Mouse (Mus musculus): ENCODE results near the gene Tusc2.

Tusc2 gene

DNA sequence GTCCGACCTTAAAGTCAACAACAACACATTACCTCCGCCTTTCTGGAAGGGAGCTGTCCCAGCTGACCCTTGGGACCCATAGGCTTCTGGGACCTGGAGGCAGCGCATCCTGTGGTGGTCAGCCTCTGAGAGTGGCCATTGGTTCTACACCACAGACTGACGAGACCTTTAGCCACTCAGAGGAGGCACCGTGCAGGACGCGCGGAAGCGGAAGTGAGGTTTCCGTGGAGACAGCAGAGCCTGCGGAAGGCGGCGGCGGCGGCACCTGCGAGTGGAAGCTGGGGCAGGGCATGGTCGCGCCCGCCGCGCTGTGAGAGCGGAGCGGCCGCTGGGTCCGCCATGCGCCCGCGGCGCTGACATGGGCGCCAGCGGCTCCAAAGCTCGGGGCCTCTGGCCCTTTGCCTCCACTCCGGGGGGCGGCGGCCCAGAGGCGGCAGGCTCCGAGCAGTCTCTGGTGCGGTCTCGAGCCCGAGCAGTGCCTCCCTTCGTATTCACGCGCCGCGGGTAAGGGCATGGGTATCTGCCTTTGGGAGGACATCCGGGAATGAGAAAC is at the start of gene Tusc2:
Gene Tusc2, plus strand, starts transcription at position 227 of the 553 bp plus-strand sequence.
- DNase-seq = peak; percentile 95

DNA sequence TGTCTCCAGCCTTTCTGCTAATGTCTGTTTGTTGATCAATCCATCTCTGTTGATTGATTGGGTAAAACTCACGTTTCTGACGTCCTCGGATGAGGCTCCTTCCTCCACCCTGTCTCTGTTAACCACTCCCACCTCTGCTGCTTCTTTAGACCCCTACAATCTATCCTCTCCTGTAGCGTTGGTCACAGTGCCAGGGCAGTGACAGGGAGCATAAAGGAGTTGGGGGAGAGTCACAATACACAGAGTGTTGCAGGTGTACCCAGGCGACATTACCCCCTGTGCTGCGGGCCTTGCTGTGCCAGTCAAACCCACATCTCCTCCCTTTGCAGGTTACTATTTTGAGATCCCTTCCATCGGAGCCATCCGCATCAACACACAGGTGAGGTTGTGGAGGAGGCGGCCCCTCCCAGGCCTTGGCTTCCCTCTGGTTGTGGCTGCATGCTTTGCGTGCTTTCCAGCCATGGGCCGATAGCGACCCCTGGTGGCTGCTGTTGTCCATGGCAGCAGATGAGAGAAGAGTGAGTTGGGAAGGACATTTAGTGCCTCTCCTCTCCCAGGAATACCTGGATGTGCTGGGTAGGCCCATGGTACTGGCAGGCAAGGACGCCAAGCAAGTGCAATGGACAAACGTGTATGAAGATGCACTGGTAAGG is 48.6 kb upstream of the Tusc2 start:
- peak; percentile 85 for DNase-seq

DNA sequence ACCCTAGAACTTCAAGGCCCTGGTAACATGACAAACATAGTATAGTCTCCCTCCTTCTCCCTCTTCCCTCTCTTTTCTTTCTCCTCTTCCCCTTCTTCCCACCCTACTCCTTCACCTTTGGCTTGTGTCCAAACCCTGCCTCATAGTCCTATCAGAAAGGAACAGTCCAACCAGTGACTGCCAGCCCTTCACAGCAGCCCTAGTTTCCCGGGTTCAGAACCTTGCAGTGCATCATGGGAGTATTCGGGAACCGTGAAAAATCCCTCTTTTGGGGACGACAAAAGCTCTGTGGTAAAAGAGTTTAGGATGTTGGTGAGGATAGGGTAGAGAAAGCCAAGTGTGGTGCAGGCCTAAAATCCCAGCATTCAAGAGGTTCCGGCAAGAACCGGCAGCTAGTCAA is 42.7 kb upstream of the Tusc2 start:
- no peak for DNase-seq

DNA sequence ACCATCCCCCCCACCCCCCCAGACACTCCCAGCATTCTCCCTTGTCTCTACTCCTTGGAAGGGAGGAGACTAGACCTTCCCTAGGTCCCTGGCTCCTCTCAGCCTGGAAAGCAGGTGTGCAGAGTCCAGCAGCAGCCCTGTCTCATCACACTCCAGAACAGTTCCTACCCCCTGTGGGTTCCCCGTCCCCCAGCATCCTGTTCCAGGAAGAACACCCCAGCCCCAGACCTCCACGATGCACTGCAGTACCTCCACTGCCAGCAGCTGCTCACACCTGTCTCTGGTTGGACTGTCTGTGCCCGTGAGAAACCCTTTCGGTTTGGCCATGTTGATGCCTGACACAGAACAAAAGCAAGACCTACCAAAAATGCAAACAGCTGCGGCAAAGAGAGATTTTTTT is 41.9 kb upstream of the Tusc2 start:
- DNase-seq = no peak

DNA sequence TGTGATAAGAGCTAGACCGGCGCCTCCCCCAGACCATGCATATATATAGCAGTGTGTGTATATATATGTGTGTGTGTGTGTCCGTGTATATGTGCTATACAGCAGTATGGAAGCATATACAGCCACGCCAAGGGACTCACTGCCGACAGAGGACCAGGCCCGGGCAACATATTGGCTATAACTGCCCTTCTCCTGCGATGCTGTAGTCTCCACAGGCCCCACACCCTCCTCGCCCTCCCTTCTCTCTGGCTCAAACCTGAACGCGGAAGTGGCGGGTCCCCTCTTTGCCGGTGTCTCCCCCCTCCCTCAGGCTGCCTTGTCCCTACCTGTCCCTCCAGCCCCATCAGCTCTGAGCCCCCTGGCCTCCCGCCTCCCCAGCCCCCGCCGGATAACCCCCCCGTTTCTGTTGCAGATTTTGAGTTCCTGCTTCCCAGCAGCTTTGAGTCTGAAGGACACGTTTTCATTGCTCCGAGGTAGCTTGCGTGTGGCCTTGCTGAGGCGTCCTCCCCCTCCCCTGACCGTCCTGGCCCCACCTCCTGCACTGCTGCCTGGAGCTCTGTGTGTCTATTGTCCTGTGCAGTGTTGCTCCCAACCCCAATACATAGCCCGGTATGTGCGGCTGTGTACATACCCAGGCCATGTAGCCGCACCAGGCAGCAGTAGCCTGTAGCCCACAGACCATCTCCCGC is 41.2 kb upstream of the Tusc2 start:
- DNase-seq = no peak

DNA sequence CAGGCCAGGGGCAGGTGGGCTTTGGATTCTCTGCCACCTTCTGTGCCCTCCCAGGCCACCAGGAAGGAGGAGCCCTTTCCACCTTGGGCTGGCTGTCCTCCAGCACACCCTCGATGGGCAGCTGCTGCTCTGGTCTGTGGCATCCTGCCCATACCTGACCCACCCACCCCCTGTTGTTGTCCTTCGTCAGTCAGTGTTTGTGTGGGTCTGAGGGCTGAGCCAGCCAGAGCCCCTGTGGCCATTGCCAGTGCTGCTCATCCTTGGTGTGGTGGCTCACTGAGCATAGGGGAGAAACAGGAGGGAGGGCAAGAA is 40.7 kb upstream of the Tusc2 start:
- no peak for DNase-seq

DNA sequence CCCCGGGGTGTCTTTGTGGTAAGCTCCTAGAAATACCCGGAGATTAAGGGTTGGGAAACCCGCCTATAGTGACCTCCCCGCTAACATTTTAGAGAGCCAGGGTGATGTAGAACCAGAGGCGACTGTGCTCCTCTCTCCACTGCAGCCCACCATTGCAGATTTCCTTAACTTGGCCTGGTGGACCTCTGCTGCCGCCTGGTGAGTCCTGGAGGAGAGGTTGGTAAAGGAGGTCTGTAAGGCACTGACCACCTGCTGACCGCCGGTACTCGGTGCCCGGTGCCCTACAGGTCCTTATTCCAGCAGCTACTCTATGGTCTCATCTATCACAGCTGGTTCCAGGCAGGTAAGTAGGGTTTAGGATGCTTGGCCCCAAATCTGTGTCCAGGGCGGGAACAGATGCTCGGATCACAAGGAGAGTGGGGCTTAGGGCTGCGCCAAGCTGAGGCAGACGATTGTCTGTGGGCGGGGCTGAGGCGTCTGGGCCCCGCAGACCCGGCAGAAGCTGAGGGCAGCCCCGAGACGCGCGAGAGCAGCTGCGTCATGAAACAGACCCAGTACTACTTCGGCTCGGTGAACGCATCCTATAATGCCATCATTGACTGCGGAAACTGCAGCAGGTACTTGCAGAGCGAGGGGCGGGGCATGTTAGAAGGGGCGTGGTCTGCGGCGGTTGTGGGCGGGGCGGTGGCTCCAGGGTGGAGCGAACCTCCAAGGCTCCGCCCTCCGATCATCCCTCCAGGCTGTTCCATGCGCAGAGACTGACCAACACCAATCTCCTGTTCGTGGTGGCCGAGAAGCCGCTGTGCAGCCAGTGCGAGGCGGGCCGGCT is 36.6 kb upstream of the Tusc2 start:
- DNase-seq = peak; percentile 56

DNA sequence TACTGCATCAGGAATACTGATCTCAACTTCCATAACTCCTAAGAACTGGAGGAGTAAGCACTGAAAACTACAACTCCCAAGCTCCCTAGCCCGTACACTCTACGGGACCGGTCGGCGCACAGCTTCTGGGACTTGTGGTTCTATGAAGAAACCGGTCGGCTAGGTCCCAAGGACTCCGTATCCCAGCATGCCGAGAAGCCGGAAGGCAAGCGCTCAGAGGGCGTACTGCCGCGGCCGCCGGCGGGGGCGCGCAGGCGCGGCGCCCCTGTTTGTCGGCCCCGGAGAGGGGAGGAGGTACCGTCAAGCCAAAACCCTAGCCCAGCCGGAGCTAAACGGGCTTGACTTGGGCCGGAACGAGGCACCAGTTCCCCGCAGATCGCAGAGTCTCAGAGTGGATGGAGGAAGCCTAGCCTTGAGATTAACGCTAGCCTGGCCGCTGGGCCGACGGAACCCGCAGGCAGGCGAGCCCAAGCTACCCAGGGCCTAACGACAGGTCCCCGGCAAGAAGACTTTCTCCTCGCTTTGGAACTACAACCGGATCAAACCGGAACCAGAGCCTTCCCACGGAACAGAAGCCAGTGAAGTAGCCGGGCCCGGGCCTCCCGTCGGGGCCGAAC is 29.2 kb upstream of the Tusc2 start, which contains the start of gene Tmem115:
Gene Tmem115, plus strand, starts transcription at position 155 of the 617 bp plus-strand sequence.
- DNase-seq = peak; percentile 96

DNA sequence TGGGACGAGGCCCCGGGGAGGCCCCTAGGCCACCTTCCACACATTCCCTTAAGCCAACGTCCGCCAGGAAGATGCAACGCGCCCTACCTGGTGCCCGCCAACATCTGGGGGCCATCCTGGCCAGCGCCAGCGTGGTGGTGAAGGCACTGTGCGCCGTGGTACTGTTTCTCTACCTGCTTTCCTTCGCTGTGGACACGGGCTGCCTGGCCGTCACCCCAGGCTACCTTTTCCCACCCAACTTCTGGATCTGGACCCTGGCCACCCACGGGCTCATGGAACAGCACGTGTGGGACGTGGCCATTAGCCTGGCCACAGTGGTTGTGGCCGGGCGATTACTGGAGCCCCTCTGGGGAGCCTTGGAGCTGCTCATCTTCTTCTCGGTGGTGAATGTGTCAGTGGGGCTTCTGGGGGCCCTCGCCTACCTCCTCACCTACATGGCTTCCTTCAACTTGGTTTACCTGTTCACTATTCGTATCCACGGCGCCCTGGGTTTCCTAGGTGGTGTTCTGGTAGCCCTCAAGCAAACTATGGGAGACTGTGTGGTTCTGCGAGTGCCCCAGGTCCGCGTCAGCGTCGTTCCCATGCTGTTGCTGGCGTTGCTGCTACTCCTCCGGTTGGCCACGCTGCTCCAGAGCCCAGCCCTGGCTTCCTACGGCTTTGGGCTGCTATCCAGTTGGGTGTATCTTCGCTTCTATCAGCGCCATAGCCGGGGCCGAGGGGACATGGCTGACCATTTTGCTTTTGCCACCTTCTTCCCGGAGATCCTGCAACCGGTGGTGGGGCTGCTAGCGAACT is 28.4 kb upstream of the Tusc2 start:
- peak; percentile 66 for DNase-seq

DNA sequence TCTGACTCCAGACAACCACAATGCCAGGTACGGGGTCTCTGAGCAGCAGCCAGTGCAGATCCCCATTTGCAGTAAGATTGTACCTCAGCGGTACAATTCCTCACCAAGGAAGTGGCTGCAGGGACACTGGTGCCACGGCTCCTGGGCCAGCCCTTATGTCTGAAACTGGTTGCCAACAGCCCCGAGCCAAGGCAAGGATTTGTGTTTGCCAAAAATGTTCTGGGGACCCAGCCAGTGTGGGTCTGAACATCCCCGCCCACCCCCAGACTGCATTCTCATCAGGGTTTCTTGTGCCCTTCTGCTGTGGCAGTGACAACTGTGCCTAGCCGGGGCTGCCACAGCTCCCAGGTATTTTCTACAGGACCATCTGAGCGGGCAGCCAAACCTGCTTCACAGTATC is 24.8 kb upstream of the Tusc2 start:
- DNase-seq = peak; percentile 67

DNA sequence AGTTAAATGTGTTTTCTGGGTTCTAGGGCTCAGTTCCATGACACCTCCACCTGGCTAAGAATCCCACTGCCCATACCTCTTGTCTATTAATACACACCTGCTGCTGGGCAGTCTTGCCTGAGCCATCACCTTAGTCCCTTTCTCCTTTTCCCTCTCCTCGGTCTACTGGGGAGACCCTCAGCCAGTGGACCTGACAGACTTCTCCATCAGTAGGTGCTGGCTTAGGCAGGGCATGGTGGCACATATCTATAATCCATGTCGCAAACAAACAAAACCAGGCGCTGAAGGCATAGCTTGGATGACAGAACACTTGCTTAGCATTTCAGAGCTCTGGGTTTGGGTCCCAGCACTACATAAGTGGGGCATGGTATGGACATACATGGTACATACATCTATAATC is 24.3 kb upstream of the Tusc2 start:
- no peak for DNase-seq

DNA sequence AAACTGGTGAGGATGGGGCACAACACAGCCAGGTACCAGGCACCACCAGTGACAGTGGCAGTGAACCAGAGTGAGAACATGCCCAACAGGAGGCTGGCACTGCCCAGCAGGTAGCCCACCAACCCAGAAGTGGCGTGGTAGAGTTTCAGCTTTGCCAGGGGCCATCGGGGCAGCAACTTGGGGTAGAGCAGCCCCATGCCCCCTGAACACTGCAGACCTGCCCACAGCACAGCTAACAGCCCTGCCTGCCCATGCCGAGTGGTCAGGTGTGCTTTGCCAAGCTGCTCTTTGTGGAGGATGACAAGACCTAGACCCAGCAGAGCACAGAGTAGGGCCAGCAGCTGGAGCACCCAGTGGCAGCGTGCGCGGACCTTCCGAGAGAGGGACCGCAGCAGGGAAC is 23.1 kb upstream of the Tusc2 start:
- peak; percentile 62 for DNase-seq

DNA sequence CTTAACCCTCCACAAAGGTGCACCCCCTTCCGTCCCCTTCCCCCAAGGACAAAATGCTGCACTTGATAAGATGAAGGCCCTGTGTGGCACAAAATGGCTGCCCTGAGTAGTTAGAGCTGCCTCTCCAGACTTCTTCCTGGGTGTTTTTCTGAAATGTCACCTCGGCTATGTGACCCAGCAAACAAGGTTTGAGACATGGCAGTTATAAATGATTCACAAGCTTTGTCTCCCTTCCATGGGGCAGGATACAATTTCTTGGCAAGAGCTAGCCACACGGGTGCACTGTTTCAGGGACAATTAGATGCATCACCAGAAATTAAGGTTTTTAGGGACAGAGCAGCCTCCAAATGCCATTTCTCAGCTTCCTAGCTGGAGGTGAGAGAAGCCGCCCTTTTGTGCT is 22.6 kb upstream of the Tusc2 start:
- DNase-seq = peak; percentile 39

DNA sequence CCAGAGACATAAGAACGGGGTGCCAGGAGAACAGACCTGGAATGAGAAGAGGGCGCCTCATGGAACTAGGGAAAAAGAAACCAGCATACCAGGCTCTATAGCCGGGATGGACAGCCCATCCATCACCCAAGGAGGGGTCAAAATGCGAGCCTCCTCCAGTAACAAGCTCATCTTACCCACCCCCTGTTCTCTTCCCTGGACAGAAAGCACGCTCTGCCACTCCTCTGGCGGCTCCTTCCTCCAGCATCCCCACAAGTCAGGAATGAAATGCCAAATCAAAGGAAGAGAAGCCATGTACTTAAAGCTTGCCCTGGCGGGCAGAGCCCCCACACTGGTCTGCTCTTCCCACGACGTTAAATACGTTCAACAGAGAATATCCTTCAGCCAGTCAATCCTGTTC is 22.1 kb upstream of the Tusc2 start:
- no peak for DNase-seq

DNA sequence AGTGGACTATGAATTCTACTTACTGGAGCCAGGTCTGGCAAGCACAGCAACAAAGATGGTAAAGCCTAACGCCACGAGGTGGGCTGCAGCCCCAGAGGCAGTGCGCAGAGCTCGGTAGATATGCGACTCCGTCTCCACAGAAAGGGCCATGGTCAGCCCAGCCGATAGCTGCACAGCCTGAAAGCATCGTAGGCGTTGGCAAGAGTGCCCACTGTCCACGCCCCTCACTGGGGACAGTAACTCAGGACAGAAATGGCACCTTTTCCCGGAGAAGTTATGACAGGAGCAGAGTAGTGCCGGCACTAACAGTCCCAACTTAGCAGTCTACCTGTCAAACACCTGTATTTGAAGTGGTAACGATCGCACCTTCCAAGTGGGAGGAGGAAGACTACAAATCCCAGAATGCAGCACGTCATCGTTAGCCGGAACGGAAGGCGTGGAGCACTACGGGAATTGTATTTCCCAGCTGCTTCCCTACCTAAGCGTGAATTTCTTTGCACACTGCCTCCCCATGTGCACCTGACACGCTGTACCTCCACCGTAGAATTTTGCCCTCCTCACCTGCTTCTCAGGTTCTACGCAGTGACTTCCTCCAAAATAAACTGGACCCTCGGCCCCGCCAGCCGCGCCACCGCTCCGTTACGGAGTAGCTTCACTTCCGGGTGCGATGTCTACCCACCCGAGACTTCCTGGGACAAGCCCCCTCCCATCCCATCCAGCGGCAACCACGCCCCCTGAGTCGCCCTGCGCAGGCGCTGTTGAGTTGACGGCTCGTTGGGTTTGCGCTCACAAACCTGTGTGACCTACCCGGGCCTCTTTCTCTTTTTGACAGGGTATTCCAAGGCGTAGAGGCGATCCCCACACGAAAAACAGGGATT is 21.3 kb upstream of the Tusc2 start, which contains the start of the genes Cyb561d2 and Nprl2:
Gene Cyb561d2, minus strand, starts transcription at position 720 of the 878 bp plus-strand sequence.
Gene Nprl2, plus strand, starts transcription at position 753 of the 878 bp plus-strand sequence.
- peak; percentile 93 for DNase-seq

DNA sequence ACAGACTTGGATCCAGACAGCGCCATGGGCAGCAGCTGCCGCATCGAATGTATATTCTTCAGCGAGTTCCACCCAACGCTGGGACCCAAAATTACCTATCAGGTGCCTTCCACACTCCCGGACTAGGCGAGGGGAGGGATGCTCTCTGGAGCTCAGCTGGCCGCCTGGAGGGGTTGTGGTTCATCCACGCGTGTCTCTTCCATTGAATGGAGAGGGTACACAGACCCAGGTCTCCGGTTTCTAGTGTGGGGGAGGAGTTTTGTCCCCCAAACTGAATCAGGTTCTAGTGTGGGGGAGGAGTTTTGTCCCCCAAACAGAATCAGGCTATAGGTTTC is 20.7 kb upstream of the Tusc2 start:
- DNase-seq = no peak

DNA sequence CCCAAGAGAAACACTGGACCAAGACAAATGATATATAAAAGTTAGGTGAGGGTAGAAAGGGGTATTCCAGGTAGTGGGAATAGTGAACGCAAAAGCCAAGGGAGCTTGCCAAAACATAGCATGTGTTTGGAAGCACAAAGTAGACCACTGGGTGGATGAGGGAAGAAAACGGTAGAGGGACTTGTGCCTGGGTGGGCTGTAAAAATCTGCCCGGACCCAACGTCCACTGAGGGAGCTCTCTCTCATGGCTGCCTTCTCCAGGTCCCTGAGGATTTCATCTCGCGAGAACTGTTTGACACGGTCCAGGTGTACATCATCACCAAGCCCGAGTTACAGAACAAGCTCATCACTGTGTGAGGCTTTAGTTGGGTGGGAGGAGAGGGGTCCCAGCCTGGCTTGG is 20.3 kb upstream of the Tusc2 start:
- peak; percentile 66 for DNase-seq

DNA sequence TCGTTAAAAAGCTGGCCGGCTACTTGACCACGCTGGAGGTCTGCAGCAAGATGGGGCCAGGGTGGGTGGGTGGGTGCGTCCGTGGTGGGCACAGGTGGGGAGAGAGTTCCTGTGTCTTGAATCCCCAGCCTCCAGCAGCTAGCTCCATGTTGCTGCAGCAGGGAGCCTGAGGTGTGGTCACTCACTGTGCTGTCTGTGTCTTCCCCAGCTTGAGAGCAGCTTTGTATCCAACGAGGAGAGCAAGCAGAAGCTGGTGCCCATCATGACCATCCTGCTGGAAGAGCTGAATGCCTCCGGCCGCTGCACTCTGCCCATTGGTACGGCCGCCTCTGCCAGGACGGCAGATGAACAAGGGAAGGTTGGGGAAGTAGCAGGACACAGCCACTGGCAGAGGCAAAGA is 19.8 kb upstream of the Tusc2 start:
- DNase-seq = peak; percentile 53

DNA sequence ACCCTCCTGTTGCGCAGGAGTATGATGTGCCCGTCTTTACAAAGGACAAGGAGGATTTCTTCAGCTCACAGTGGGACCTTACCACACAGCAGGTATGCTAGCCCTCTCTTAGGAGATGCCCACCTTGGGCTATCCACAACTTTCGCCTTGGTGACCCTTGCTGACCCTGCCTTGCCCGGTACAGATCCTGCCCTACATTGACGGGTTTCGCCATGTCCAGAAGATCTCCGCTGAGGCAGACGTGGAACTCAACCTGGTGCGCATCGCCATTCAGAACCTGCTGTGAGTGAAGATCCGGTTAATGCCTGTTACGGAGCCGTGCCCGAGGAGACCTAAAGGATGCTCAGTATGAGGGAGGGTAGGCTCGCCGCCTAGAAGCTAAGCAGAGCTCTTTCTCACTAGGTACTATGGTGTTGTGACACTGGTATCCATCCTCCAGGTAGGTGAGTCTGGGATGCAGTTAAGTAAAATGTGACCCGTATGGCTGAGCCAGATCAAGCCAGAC is 18.8 kb upstream of the Tusc2 start:
- no peak for DNase-seq

DNA sequence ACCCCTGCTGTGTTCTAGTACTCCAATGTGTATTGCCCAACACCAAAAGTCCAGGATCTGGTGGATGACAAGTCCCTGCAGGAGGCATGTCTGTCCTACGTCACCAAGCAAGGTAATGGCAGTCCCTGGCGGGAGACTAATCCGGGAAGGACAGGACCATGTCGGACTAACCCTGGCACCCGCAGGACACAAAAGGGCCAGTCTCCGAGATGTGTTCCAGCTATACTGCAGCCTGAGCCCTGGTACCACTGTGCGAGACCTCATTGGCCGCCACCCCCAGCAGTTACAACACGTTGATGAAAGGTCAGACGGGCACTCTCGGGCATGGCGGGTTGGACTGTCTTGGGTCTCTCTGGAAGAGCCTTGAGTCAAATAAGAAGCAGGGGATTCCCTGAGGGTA is 18.3 kb upstream of the Tusc2 start:
- DNase-seq = no peak

DNA sequence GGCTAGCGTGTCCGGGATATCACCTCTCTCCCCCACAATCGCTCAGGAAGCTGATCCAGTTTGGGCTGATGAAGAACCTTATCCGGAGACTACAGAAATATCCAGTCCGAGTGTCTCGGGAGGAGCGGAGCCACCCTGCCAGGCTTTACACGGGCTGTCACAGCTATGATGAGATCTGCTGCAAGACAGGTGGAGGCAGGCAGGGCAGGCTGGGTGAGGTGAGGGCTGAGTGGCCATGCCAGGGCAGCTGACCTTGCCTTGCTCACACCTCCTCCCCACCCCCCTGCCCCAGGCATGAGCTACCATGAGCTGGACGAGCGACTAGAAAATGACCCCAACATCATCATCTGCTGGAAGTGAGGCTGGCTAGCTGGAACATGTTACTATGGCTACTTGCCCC is 17.9 kb upstream of the Tusc2 start:
- no peak for DNase-seq
